Mouse (Mus musculus) lung, postnatal 14 days (tissue): ENCODE results near the gene Hlx.
A peak's percentile ranks its signal among the peaks of the same experiment; 100 is the strongest.

Experiments
- DNase-seq: peaks from one replicate; pipeline ENCODE4 v3.0.0; 2021

The Hlx gene

GRCm38 (mm10) chr1:184713716-184714115, 18.7 kb downstream of the Hlx start:
- no peak for DNase-seq

- no peak for DNase-seq
Measured at GRCm38 (mm10) chr1:184707532-184708248, 24.7 kb downstream of the Hlx start.

- no peak for DNase-seq
Measured at GRCm38 (mm10) chr1:184704901-184705300, 27.5 kb downstream of the Hlx start.

- DNase-seq: no peak
Measured at GRCm38 (mm10) chr1:184699295-184699694, 33.1 kb downstream of the Hlx start.

- DNase-seq: no peak
Measured at GRCm38 (mm10) chr1:184695451-184695850, 37.0 kb downstream of the Hlx start.

GRCm38 (mm10) chr1:184692204-184692904, 40.1 kb downstream of the Hlx start:
- DNase-seq: no peak

- DNase-seq: no peak
Measured at GRCm38 (mm10) chr1:184691240-184691639, 41.2 kb downstream of the Hlx start.

GRCm38 (mm10) chr1:184688026-184688425, 44.4 kb downstream of the Hlx start:
- peak; percentile 18 for DNase-seq

- DNase-seq: no peak
Measured at GRCm38 (mm10) chr1:184687512-184687911, 44.9 kb downstream of the Hlx start.

- DNase-seq: no peak
Measured at GRCm38 (mm10) chr1:184683541-184683940, 48.9 kb downstream of the Hlx start.

GRCm38 (mm10) chr1:184679416-184679965, 52.9 kb downstream of the Hlx start:
- DNase-seq: no peak

- DNase-seq: no peak
Measured at GRCm38 (mm10) chr1:184677641-184678040, 54.8 kb downstream of the Hlx start.
